Mouse (Mus musculus): ENCODE measurements around the gene Zfp277. TPM values are rescaled to one million over a fixed set of nuclear protein-coding genes. Genes with fewer than 3 reads are reported as not detected.

Zfp277 gene
- polyA plus RNA-seq, 1 experiment from 2014 or later, result 47.6 TPM

DNA sequence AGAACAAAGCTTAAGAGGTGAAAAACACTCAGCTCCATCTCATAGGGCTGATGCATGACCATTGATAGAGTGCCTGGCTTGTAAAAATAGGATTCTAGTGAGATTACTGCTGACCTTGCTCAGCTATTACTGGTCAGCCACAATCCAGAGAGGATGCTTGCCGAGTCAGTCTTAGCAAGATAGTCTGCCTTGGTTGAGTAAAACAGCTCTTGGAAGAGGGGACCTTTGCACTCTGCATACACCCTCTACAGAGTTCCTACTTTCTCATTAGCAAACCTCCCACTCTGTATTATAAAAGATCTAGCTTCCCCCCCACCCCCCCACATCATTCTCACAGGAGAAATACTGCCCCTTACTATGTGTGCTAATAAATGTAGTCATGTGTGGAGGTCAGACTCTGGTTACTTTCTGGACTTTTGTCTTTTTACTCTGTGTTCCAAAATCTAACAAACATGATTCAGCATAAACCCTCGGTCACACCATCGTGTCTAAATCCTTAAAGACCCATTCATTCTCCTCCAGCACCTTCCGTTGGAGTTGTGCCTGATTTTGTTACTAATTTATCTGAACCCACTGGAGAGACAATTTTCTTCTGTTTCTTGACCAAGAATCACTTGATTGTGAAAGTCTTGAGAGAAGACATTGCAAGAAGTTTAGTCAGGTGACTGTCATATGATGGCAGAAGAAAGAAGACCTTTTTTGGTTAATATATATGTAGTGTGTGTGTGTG, 164.9 kb downstream of the Zfp277 start:
- no peak overlapping the region for H3K4me3 ChIP-seq (ENCODE audit: low read depth, low read length)
- H3K4me2 ChIP-seq (ENCODE audit: low read depth, low read length), result no peak overlapping the region
- no peaks in the 10 kb centered on the region for H3K9me3 ChIP-seq (replicated peaks; ENCODE audit: control insufficient read depth, low read length)
- 89% methylated on average over 4 of the region's 4 CpGs for WGBS
- no peaks in the 10 kb centered on the region for H3K27me3 ChIP-seq (ENCODE audit: control insufficient read depth, insufficient read depth, low read length)
- no peaks in the 10 kb centered on the region for H3K36me3 ChIP-seq (replicated peaks; ENCODE audit: control insufficient read depth, insufficient read depth, low read depth, low read length)
- ATAC-seq (replicated peaks; ENCODE audit: insufficient number of reproducible peaks, low FRiP score, low TSS enrichment, low read depth) (no peak), DNase-seq (ENCODE audit: low spot score) (no peak)
- no peaks in the 10 kb centered on the region for H3K4me1 ChIP-seq (ENCODE audit: control insufficient read depth, insufficient read depth, low read length)
- H3K27ac ChIP-seq (replicated peaks; ENCODE audit: low read depth, low read length), result no peak overlapping the region
- no peak overlapping the region for H3K9ac ChIP-seq (replicated peaks; ENCODE audit: low read length)

DNA sequence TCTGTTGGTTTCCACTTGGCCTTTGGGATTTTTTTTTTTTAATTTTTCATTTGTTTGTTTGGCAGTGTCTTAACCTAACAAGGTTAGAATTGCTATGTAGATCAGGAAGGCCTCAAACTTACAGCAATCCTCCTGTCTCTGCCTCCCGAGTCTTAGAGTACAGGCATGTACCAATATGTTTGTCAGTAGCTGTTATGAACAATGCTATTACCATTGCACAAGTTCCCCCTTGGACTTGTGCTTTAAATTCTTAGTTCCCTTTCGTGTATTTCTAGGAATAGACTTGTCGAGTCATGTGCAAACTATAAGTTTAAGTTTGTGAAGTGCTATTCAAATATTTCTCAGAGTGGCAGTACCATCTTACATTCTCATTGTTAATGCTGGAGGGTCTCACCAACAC, 168.1 kb downstream of the Zfp277 start:
- Histone ChIP-seq H3K36me3 (replicated peaks; ENCODE audit: control insufficient read depth, insufficient read depth, low read depth, low read length) (no peaks in the 10 kb centered on the region), H3K27me3 (ENCODE audit: control insufficient read depth, insufficient read depth, low read length) (no peaks in the 10 kb centered on the region), H3K9me3 (replicated peaks; ENCODE audit: control insufficient read depth, low read length) (no peaks in the 10 kb centered on the region), H3K4me2 (ENCODE audit: low read depth, low read length) (no peak overlapping the region), H3K9ac (replicated peaks; ENCODE audit: low read length) (no peak overlapping the region), H3K4me3 (ENCODE audit: low read depth, low read length) (no peak overlapping the region), H3K4me1 (ENCODE audit: control insufficient read depth, insufficient read depth, low read length) (no peaks in the 10 kb centered on the region), H3K27ac (replicated peaks; ENCODE audit: low read depth, low read length) (no peak overlapping the region)
- 85% methylated on average over 3 of the region's 3 CpGs for WGBS
- DNase-seq (ENCODE audit: low spot score) (no peak), ATAC-seq (replicated peaks; ENCODE audit: insufficient number of reproducible peaks, low FRiP score, low TSS enrichment, low read depth) (no peak)

DNA sequence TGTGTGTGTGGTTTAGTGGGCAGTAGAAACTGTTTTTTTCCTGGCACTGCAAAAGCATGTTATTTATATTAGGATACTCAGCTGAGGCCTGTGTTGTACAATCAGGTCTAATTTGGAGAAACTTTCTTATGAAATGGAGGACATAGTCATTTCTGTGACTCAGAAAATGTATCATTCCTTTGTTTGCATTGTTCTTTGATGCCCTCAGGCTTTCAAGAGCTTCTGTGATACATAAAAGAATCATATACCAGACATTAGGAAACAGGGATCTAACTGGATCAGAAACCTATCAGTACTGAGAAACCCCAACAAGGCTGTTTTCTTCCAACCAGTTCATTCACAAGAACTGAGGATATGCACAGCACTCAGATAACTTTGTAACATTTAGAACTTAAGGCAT, 170.8 kb downstream of the Zfp277 start:
- Histone ChIP-seq H3K4me1 (ENCODE audit: control insufficient read depth, insufficient read depth, low read length) (no peaks in the 10 kb centered on the region), H3K27ac (replicated peaks; ENCODE audit: low read depth, low read length) (no peak overlapping the region), H3K9me3 (replicated peaks; ENCODE audit: control insufficient read depth, low read length) (no peaks in the 10 kb centered on the region), H3K36me3 (replicated peaks; ENCODE audit: control insufficient read depth, insufficient read depth, low read depth, low read length) (no peaks in the 10 kb centered on the region), H3K4me3 (ENCODE audit: low read depth, low read length) (no peak overlapping the region), H3K4me2 (ENCODE audit: low read depth, low read length) (no peak overlapping the region), H3K27me3 (ENCODE audit: control insufficient read depth, insufficient read depth, low read length) (no peaks in the 10 kb centered on the region), H3K9ac (replicated peaks; ENCODE audit: low read length) (no peak overlapping the region)
- DNase-seq (ENCODE audit: low spot score) (no peak), ATAC-seq (replicated peaks; ENCODE audit: insufficient number of reproducible peaks, low FRiP score, low TSS enrichment, low read depth) (no peak)

DNA sequence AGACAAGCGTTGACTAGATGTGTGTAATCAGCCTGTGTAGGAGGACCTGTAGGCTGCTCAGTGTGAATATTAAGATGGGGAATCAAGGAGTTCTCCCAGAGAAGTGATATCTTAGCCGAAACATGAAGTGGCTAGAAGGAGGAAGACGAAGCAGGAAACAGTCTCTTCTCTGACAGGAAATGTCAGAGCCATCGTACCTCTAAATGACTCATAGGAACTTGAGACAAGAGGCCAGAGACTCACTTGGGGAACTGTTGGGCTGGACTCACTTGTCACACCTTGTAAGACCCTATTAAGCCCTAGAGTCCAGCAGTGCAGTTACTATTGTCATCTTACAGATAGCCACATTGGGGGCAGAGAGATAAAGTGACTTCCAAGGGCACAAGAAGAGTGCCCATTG, 172.4 kb downstream of the Zfp277 start:
- H3K36me3 ChIP-seq (replicated peaks; ENCODE audit: control insufficient read depth, insufficient read depth, low read depth, low read length), result no peaks in the 10 kb centered on the region
- WGBS, result 91% methylated on average over 4 of the region's 4 CpGs
- H3K9me3 ChIP-seq (replicated peaks; ENCODE audit: control insufficient read depth, low read length), result no peaks in the 10 kb centered on the region
- no peak overlapping the region for H3K4me3 ChIP-seq (ENCODE audit: low read depth, low read length)
- H3K4me1 ChIP-seq (ENCODE audit: control insufficient read depth, insufficient read depth, low read length), result no peaks in the 10 kb centered on the region
- H3K9ac ChIP-seq (replicated peaks; ENCODE audit: low read length), result no peak overlapping the region
- no peak for DNase-seq (ENCODE audit: low spot score)
- no peaks in the 10 kb centered on the region for H3K27me3 ChIP-seq (ENCODE audit: control insufficient read depth, insufficient read depth, low read length)
- no peak for ATAC-seq (replicated peaks; ENCODE audit: insufficient number of reproducible peaks, low FRiP score, low TSS enrichment, low read depth)
- no peak overlapping the region for H3K27ac ChIP-seq (replicated peaks; ENCODE audit: low read depth, low read length)
- no peak overlapping the region for H3K4me2 ChIP-seq (ENCODE audit: low read depth, low read length)

DNA sequence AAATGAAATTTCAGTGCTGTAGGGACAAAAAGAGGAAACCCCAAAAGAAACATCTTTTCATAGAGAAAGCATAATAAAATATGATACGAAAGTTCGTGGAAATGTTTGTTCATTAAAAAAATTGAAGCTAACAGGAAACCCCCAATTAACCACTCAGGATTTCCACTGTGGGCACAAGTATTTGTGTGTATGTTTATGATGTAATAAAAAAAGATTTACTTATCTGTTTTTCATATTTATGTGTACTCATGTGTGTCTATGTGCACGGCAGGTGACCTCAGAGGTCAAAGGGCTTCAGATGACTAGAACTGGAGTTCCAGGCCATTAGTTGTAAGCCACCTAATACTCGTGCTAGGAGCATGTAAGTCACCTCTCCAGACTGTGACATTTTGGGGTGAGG, 173.0 kb downstream of the Zfp277 start:
- Histone ChIP-seq H3K4me1 (ENCODE audit: control insufficient read depth, insufficient read depth, low read length) (no peaks in the 10 kb centered on the region), H3K9ac (replicated peaks; ENCODE audit: low read length) (no peak overlapping the region), H3K4me2 (ENCODE audit: low read depth, low read length) (no peak overlapping the region), H3K36me3 (replicated peaks; ENCODE audit: control insufficient read depth, insufficient read depth, low read depth, low read length) (no peaks in the 10 kb centered on the region), H3K4me3 (ENCODE audit: low read depth, low read length) (no peak overlapping the region), H3K27ac (replicated peaks; ENCODE audit: low read depth, low read length) (no peak overlapping the region), H3K9me3 (replicated peaks; ENCODE audit: control insufficient read depth, low read length) (no peaks in the 10 kb centered on the region), H3K27me3 (ENCODE audit: control insufficient read depth, insufficient read depth, low read length) (no peaks in the 10 kb centered on the region)
- WGBS, result 74% methylated on average over 4 of the region's 4 CpGs
- DNase-seq (ENCODE audit: low spot score) (no peak), ATAC-seq (replicated peaks; ENCODE audit: insufficient number of reproducible peaks, low FRiP score, low TSS enrichment, low read depth) (no peak)

DNA sequence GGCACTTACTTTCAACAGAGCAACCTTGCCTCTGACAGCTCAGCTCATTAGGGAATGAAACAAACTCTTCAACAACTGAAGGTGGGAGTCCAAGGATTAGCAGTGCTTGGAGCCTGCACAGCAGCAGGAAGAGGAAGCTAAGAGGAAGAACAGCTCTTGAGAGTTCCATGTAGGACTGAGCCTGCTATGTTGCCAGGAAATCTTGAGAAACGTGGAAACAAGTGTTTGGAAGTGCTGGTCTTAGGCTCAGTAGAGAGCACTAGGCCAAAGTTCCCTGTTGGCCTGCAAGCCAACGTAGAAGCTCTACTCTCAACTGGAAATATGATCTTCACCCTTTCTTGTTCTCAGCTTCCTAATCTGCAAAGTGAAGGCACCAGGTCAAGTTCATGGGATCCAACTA, 177.4 kb downstream of the Zfp277 start:
- DNase-seq (ENCODE audit: low spot score) (no peak), ATAC-seq (replicated peaks; ENCODE audit: insufficient number of reproducible peaks, low FRiP score, low TSS enrichment, low read depth) (no peak)
- Histone ChIP-seq H3K27me3 (ENCODE audit: control insufficient read depth, insufficient read depth, low read length) (no peaks in the 10 kb centered on the region), H3K27ac (replicated peaks; ENCODE audit: low read depth, low read length) (no peak overlapping the region), H3K9ac (replicated peaks; ENCODE audit: low read length) (no peak overlapping the region), H3K4me3 (ENCODE audit: low read depth, low read length) (no peak overlapping the region), H3K4me1 (ENCODE audit: control insufficient read depth, insufficient read depth, low read length) (no peaks in the 10 kb centered on the region), H3K9me3 (replicated peaks; ENCODE audit: control insufficient read depth, low read length) (no peaks in the 10 kb centered on the region), H3K4me2 (ENCODE audit: low read depth, low read length) (no peak overlapping the region), H3K36me3 (replicated peaks; ENCODE audit: control insufficient read depth, insufficient read depth, low read depth, low read length) (no peaks in the 10 kb centered on the region)
- WGBS, result 77% methylated on average over 2 of the region's 2 CpGs

Other genes with a start within 250 kb of the Zfp277 start
- gene Lsmem1, start 246.4 kb downstream of the Zfp277 start, polyA plus RNA-seq (2014; fragmentation: Nextera tagmentation; extraction: Ambion mirVana), result 0.17 and 0.20 TPM in 2 replicates
- gene Ifrd1, start 197.4 kb downstream of the Zfp277 start, polyA plus RNA-seq (2014; fragmentation: Nextera tagmentation; extraction: Ambion mirVana), result 153 and 169 TPM in 2 replicates
- 10.7 and 11.0 TPM in 2 replicates for gene Dock4, start 50 bp upstream of the Zfp277 start, polyA plus RNA-seq (2014; fragmentation: Nextera tagmentation; extraction: Ambion mirVana)

Data from embryonic facial prominence, embryonic 11.5 days (tissue).